Mouse (Mus musculus): ENCODE measurements around the gene Lix1l. TPM values are rescaled to one million over a fixed set of nuclear protein-coding genes. Genes with fewer than 3 reads are reported as not detected.

The Lix1l gene
- polyA plus RNA-seq, 1 experiment = 34.4 TPM

DNA sequence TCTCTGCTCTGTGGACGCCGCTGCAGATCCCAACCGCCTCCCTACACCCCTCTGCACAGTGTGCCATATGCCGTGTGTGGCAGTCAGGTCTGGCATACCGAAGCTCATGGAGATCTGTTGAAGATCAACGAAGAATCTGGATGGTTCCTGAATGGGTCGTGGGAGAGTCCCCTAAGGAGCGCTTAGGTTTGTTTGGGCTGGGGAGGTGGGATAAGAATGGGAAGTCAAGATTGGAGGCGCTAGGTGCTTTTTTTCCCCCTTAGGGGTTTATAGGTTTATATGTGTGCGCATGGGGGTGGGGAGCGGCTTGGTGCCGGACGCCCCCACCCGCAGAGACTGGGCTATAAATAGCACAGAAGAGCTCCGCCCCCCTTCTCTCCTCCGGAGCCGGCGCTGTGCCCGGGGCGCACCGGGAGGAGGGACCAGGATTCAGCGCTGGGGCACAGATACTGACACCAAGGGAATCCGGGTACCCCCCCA is 4.7 kb upstream of the Lix1l start, which contains the start of gene Ankrd34a:
Ankrd34a (plus strand) TSS at position 409 of the 480 bp plus-strand sequence.
- TF ChIP-seq POLR2A (IDR thresholded peaks at IDR 0.05; ENCODE audit: borderline replicate concordance, extremely low read depth, low read depth, low read length) (no peak), CTCF (IDR thresholded peaks at IDR 0.05; ENCODE audit: insufficient read depth, low read length) (no peak)
- no peak for DNase-seq
- WGBS = 3% methylated on average over 22 of the region's 23 CpGs
- H3K4me1 ChIP-seq (ENCODE audit: control insufficient read depth, insufficient read depth, low read length) = peaks cover 10% of the 10 kb centered on the region
- H3K4me3 ChIP-seq (replicated peaks; ENCODE audit: extremely low read depth, low read depth, low read length) = peak within 1 kb of the TSS; percentile 69

DNA sequence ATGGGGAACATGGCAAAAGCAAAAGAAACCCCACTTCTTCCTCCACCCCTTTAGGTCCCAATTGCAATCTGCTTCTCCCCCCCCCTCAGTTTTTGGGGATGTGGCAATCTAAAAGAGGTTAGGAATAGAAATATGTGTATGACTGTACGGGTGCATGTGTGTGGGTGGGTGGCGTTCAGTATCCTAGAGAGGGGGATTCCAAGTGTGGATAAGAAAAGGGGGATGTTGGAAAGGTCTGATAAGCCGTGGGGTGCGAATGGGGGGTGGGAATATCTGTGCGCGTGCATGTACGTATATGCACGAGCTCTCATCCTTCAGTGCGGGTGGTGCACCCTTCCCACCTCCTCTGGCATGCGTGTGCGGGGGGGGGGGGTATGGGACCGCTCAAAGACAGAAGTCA is 4.1 kb upstream of the Lix1l start:
- Histone ChIP-seq H3K4me1 (ENCODE audit: control insufficient read depth, insufficient read depth, low read length) (peaks cover 11% of the 10 kb centered on the region), H3K4me3 (replicated peaks; ENCODE audit: extremely low read depth, low read depth, low read length) (no peak overlapping the region)
- WGBS = 7% methylated on average over 12 of the region's 12 CpGs
- no peak for DNase-seq
- TF ChIP-seq CTCF (IDR thresholded peaks at IDR 0.05; ENCODE audit: insufficient read depth, low read length) (no peak), POLR2A (IDR thresholded peaks at IDR 0.05; ENCODE audit: borderline replicate concordance, extremely low read depth, low read depth, low read length) (no peak)

DNA sequence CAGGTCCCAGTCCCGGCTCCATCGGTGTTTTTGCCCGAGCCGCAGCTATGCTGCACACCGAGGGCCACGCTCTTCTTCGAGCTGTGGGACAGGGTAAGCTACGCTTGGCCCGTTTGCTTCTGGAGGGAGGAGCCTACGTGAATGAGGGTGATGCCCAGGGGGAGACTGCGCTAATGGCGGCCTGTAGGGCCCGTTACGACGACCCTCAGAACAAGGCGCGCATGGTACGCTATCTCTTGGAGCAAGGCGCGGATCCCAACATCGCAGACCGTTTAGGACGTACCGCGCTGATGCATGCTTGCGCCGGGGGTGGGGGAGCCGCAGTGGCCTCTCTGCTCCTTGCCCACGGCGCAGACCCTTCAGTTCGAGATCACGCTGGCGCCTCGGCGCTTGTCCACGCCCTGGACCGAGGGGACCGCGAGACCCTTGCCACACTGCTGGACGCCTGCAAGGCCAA is 3.5 kb upstream of the Lix1l start:
- WGBS = under 1% methylated on average over 40 of the region's 40 CpGs
- H3K4me1 ChIP-seq (ENCODE audit: control insufficient read depth, insufficient read depth, low read length) = peaks cover 12% of the 10 kb centered on the region
- TF ChIP-seq POLR2A (IDR thresholded peaks at IDR 0.05; ENCODE audit: borderline replicate concordance, extremely low read depth, low read depth, low read length) (0 out of 2 replicates have a peak, but pooled peaks have one; percentile 11), CTCF (IDR thresholded peaks at IDR 0.05; ENCODE audit: insufficient read depth, low read length) (no peak)
- no peak for DNase-seq
- peak overlapping the region; percentile 69 for H3K4me3 ChIP-seq (replicated peaks; ENCODE audit: extremely low read depth, low read depth, low read length)

DNA sequence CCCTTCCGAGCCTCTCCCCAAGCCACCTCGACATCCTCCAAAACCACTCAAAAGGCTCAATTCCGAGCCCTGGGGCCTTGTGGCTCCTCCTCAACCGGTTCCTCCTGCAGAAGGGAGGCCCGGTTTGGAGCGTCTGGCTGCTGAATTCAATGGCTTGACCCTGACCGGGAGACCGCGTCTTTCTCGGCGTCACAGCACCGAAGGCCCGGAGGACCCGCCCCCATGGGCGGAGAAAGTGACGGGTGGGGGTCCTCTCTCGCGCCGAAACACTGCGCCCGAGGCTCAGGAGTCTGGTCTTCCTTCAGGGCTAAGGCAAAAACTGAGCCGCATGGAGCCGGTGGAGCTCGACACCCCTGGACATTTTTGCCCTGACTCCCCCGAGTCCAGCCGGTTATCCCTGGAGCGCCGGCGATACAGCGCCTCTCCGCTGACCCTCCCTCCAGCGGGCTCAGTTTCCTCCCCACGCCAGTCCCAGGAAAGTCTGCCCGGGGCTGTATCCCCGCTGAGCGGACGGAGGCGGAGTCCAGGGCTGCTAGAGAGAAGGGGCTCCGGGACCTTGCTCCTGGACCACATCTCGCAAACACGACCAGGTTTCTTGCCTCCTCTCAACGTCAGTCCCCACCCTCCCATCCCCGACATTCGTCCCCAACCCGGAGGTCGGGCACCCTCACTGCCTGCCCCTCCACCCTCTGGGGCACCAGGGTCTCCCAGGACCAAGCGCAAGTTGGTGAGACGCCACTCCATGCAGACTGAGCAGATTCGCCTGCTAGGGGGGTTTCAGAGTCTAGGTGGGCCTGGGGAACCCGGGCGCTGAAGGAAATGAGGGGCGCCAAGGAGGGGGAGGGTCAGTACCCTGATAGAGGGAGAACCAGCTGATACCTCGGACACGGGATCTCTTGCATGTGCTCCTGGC is 2.5 kb upstream of the Lix1l start:
- 6% methylated on average over 54 of the region's 54 CpGs for WGBS
- Histone ChIP-seq H3K4me3 (replicated peaks; ENCODE audit: extremely low read depth, low read depth, low read length) (peak overlapping the region; percentile 69), H3K4me1 (ENCODE audit: control insufficient read depth, insufficient read depth, low read length) (peaks cover 12% of the 10 kb centered on the region)
- DNase-seq = peak; percentile 55
- no peak for TF ChIP-seq CTCF (IDR thresholded peaks at IDR 0.05; ENCODE audit: insufficient read depth, low read length)
- 0 out of 2 replicates have a peak, but pooled peaks have one; percentile 24 for TF ChIP-seq POLR2A (IDR thresholded peaks at IDR 0.05; ENCODE audit: borderline replicate concordance, extremely low read depth, low read depth, low read length)

DNA sequence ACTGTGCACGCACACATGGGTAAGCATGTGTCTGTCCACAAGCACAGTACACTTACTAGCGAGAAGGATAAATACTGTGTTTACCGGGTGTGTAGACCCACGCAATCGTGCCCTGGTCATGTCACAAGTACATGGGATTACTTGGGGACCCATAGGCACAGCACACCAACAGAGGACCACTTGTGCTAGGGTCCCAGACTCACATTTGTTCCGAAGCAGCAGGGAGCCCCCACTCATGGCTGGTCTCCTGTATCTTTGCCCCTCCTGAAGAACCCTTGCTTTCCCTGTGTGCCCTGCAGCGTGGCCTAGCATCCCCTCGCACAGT is 1.9 kb upstream of the Lix1l start:
- no peak for DNase-seq
- Histone ChIP-seq H3K4me3 (replicated peaks; ENCODE audit: extremely low read depth, low read depth, low read length) (no peak overlapping the region), H3K4me1 (ENCODE audit: control insufficient read depth, insufficient read depth, low read length) (peaks cover 12% of the 10 kb centered on the region)
- 73% methylated on average over 8 of the region's 8 CpGs for WGBS
- TF ChIP-seq POLR2A (IDR thresholded peaks at IDR 0.05; ENCODE audit: borderline replicate concordance, extremely low read depth, low read depth, low read length) (no peak), CTCF (IDR thresholded peaks at IDR 0.05; ENCODE audit: insufficient read depth, low read length) (no peak)

DNA sequence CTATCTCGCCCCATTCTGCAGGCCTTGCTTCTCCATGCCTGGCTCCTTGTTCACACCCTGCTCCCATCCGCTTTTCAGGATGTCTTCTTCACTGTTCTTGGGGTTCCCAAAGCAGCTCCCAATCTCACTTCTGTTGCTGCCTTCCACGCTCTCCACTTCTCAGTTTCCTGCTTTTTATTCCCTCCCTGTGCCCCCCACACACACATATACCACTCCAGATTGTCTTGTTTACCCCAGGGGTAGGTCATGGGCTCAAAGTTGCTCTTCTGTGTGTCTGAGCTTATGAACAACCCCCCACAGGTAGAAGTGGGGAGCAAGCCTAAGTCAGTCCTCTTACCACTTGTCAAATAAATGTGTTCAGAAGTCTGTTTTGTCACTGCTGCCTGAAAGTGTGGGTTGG is 1.5 kb upstream of the Lix1l start:
- TF ChIP-seq POLR2A (IDR thresholded peaks at IDR 0.05; ENCODE audit: borderline replicate concordance, extremely low read depth, low read depth, low read length) (no peak), CTCF (IDR thresholded peaks at IDR 0.05; ENCODE audit: insufficient read depth, low read length) (no peak)
- Histone ChIP-seq H3K4me1 (ENCODE audit: control insufficient read depth, insufficient read depth, low read length) (peaks cover 12% of the 10 kb centered on the region), H3K4me3 (replicated peaks; ENCODE audit: extremely low read depth, low read depth, low read length) (no peak overlapping the region)
- 89% methylated on average over 3 of the region's 3 CpGs for WGBS
- DNase-seq = no peak

DNA sequence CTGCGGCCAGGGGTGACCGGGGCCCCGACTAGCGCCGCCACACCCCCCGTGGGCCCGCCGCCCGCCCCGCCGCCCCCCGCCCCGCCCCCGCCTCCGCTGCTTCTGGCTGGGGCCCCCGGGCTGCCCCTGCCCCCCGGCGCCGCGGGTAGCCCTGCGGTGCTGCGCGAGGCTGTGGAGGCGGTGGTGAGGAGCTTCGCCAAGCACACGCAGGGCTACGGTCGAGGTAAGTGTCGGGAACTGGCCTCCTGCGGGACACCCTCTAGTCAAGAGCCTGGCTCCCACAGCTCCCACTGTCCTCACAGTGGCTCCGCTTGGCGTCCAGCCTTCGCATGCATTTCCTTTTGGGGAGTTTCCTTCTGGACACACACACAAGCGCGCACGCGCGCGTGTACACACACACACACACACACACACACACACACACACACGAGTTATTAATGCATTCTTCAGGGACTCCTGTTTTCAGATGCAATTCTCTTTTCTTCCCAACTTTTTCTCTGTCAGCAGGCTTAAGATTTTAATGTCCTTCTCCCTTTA is 370 bp downstream of the Lix1l start:
- TF ChIP-seq POLR2A (IDR thresholded peaks at IDR 0.05; ENCODE audit: borderline replicate concordance, extremely low read depth, low read depth, low read length) (peak; percentile 77; the same call in 1 of the 2 replicates), CTCF (IDR thresholded peaks at IDR 0.05; ENCODE audit: insufficient read depth, low read length) (no peak)
- DNase-seq = peak; percentile 63
- 2% methylated on average over 31 of the region's 40 CpGs for WGBS
- Histone ChIP-seq H3K4me3 (replicated peaks; ENCODE audit: extremely low read depth, low read depth, low read length) (peak overlapping the region; percentile 74), H3K4me1 (ENCODE audit: control insufficient read depth, insufficient read depth, low read length) (peaks cover 12% of the 10 kb centered on the region)

DNA sequence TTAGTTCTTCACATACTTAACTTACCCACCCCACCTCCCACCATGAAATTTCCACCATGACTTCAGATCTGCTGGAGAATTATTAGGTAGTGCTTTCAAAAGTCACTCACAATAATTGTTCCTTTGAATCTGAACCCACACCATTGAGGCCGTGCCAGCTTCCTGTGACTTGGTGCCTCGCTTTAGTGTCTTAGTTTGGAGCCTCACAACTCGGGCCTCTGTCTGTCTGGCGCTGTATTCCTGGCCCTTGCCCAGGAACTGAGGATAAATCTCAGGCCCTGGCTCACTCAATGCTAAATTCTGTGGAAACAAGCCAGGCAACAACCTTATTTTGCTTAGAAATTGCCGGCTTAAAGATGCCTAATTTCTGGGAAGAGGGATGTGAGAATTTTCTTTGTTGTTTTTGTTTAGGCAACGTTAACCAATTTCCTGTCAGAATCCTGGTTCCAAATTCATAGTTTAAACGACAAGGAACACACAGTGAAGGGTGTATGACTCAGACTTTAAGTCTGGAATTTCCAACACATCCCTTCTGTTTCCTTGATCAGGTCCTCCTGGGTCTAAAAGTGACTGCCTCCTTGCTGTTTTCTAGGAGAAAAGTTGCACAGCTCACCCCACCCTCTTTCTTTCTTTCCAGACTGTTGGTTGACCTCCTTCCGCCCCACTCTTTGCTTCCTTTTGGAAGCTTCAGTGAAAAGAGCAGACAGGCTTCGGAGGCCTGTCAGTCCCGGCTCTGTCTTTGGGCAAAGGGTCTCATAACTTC is 1.2 kb downstream of the Lix1l start:
- Histone ChIP-seq H3K4me1 (ENCODE audit: control insufficient read depth, insufficient read depth, low read length) (peaks cover 7% of the 10 kb centered on the region), H3K4me3 (replicated peaks; ENCODE audit: extremely low read depth, low read depth, low read length) (peak overlapping the region; percentile 45)
- TF ChIP-seq POLR2A (IDR thresholded peaks at IDR 0.05; ENCODE audit: borderline replicate concordance, extremely low read depth, low read depth, low read length) = no peak
- TF ChIP-seq CTCF (IDR thresholded peaks at IDR 0.05; ENCODE audit: insufficient read depth, low read length) = no peak
- 29% methylated on average over 10 of the region's 10 CpGs for WGBS
- DNase-seq = no peak

DNA sequence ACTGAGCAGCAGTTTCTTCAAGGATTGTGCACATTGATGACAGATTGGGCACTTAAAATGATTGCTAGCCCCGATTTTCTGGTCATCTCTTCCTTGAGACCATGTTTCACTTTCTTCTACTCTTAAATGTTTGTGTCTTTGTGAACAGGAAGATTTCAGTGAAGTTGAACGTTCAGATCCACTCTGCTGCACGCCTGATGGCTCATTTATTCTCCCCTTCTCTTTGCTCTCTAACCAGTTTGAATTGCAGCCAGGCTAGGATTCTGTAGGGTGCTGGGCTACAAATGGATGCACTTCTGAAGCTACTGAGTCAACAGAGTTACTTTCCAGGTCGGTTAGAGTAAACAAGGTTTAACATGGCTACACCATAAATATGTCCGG is 1.7 kb downstream of the Lix1l start:
- H3K4me3 ChIP-seq (replicated peaks; ENCODE audit: extremely low read depth, low read depth, low read length) = no peak overlapping the region
- DNase-seq = no peak
- no peak for TF ChIP-seq CTCF (IDR thresholded peaks at IDR 0.05; ENCODE audit: insufficient read depth, low read length)
- whole genome bisulfite sequencing = 18% methylated on average over 5 of the region's 5 CpGs
- peaks cover 4% of the 10 kb centered on the region for H3K4me1 ChIP-seq (ENCODE audit: control insufficient read depth, insufficient read depth, low read length)

Measured in lung, adult 2 months (tissue).